Mouse (Mus musculus): ENCODE results near the gene Cyfip2. TPM values are rescaled to one million over a fixed set of nuclear protein-coding genes. Genes with fewer than 3 reads are reported as not detected.
A peak's percentile ranks its signal among the peaks of the same experiment; 100 is the strongest.

Gene Cyfip2
- polyA plus RNA-seq, 1 experiment = not detected

GRCm38 (mm10) chr11:46309808-46310555 lies 2.7 kb downstream of the Cyfip2 start:
- H3K4me1 ChIP-seq (ENCODE audit: control insufficient read depth, insufficient read depth, low read length) = peaks cover 22% of the 10 kb centered on the region

GRCm38 (mm10) chr11:46309111-46309741 lies 3.4 kb downstream of the Cyfip2 start:
- TF ChIP-seq CTCF (IDR thresholded peaks at IDR 0.05; ENCODE audit: insufficient read depth, low read depth, low read length) (no peak), POLR2A (IDR thresholded peaks at IDR 0.05; ENCODE audit: insufficient read depth, low read depth, low read length) (no peak)
- no peak overlapping the region for H3K27ac ChIP-seq (ENCODE audit: insufficient read depth, low read depth, low read length)
- peak overlapping the region; percentile 46 for H3K4me3 ChIP-seq (ENCODE audit: insufficient read depth, low read depth, low read length)
- WGBS = 15% methylated on average over 20 of the region's 20 CpGs
- H3K4me1 ChIP-seq (ENCODE audit: control insufficient read depth, insufficient read depth, low read length) = peaks cover 24% of the 10 kb centered on the region

More at GRCm38 (mm10) chr11:46309808-46310555, 2.7 kb downstream of the Cyfip2 start:
- 21% methylated on average over 10 of the region's 10 CpGs for WGBS
- TF ChIP-seq CTCF (IDR thresholded peaks at IDR 0.05; ENCODE audit: insufficient read depth, low read depth, low read length) = no peak
- no peak for TF ChIP-seq POLR2A (IDR thresholded peaks at IDR 0.05; ENCODE audit: insufficient read depth, low read depth, low read length)
- H3K27ac ChIP-seq (ENCODE audit: insufficient read depth, low read depth, low read length) = peak overlapping the region; percentile 46; the same call in 1 of the 2 replicates
- H3K4me3 ChIP-seq (ENCODE audit: insufficient read depth, low read depth, low read length) = peak overlapping the region; percentile 46

GRCm38 (mm10) chr11:46308271-46308974 lies 4.2 kb downstream of the Cyfip2 start:
- WGBS = 50% methylated on average over 11 of the region's 11 CpGs
- Histone ChIP-seq H3K4me1 (ENCODE audit: control insufficient read depth, insufficient read depth, low read length) (peaks cover 27% of the 10 kb centered on the region), H3K27ac (ENCODE audit: insufficient read depth, low read depth, low read length) (no peak overlapping the region), H3K4me3 (ENCODE audit: insufficient read depth, low read depth, low read length) (peak overlapping the region; percentile 46; the same call in 1 of the 2 replicates)
- TF ChIP-seq CTCF (IDR thresholded peaks at IDR 0.05; ENCODE audit: insufficient read depth, low read depth, low read length) = no peak
- TF ChIP-seq POLR2A (IDR thresholded peaks at IDR 0.05; ENCODE audit: insufficient read depth, low read depth, low read length) = no peak

- 92% methylated on average over 7 of the region's 7 CpGs for WGBS
- TF ChIP-seq CTCF (IDR thresholded peaks at IDR 0.05; ENCODE audit: insufficient read depth, low read depth, low read length) = no peak
- TF ChIP-seq POLR2A (IDR thresholded peaks at IDR 0.05; ENCODE audit: insufficient read depth, low read depth, low read length) = no peak
- peaks cover 27% of the 10 kb centered on the region for H3K4me1 ChIP-seq (ENCODE audit: control insufficient read depth, insufficient read depth, low read length)
Observed at GRCm38 (mm10) chr11:46307768-46308167, 4.9 kb downstream of the Cyfip2 start.

GRCm38 (mm10) chr11:46306776-46307175 lies 5.9 kb downstream of the Cyfip2 start:
- Histone ChIP-seq H3K4me3 (ENCODE audit: insufficient read depth, low read depth, low read length) (no peak overlapping the region), H3K27ac (ENCODE audit: insufficient read depth, low read depth, low read length) (no peak overlapping the region), H3K4me1 (ENCODE audit: control insufficient read depth, insufficient read depth, low read length) (peaks cover 27% of the 10 kb centered on the region)
- TF ChIP-seq CTCF (IDR thresholded peaks at IDR 0.05; ENCODE audit: insufficient read depth, low read depth, low read length) (no peak), POLR2A (IDR thresholded peaks at IDR 0.05; ENCODE audit: insufficient read depth, low read depth, low read length) (no peak)
- 62% methylated on average over 7 of the region's 7 CpGs for WGBS

More at GRCm38 (mm10) chr11:46307768-46308167, 4.9 kb downstream of the Cyfip2 start:
- Histone ChIP-seq H3K27ac (ENCODE audit: insufficient read depth, low read depth, low read length) (no peak overlapping the region), H3K4me3 (ENCODE audit: insufficient read depth, low read depth, low read length) (no peak overlapping the region)

- Histone ChIP-seq H3K4me3 (ENCODE audit: insufficient read depth, low read depth, low read length) (no peak overlapping the region), H3K27ac (ENCODE audit: insufficient read depth, low read depth, low read length) (no peak overlapping the region), H3K4me1 (ENCODE audit: control insufficient read depth, insufficient read depth, low read length) (peaks cover 32% of the 10 kb centered on the region)
- WGBS = 75% methylated on average over 9 of the region's 9 CpGs
- TF ChIP-seq POLR2A (IDR thresholded peaks at IDR 0.05; ENCODE audit: insufficient read depth, low read depth, low read length) = no peak
- TF ChIP-seq CTCF (IDR thresholded peaks at IDR 0.05; ENCODE audit: insufficient read depth, low read depth, low read length) = no peak
Observed at GRCm38 (mm10) chr11:46305881-46306520, 6.7 kb downstream of the Cyfip2 start.

GRCm38 (mm10) chr11:46304864-46305710 lies 7.6 kb downstream of the Cyfip2 start:
- no peak overlapping the region for H3K27ac ChIP-seq (ENCODE audit: insufficient read depth, low read depth, low read length)
- 77% methylated on average over 9 of the region's 9 CpGs for WGBS
- TF ChIP-seq POLR2A (IDR thresholded peaks at IDR 0.05; ENCODE audit: insufficient read depth, low read depth, low read length) (no peak), CTCF (IDR thresholded peaks at IDR 0.05; ENCODE audit: insufficient read depth, low read depth, low read length) (no peak)
- no peak overlapping the region for H3K4me3 ChIP-seq (ENCODE audit: insufficient read depth, low read depth, low read length)
- H3K4me1 ChIP-seq (ENCODE audit: control insufficient read depth, insufficient read depth, low read length) = peaks cover 33% of the 10 kb centered on the region

- WGBS = 79% methylated on average over 10 of the region's 10 CpGs
- peaks cover 29% of the 10 kb centered on the region for H3K4me1 ChIP-seq (ENCODE audit: control insufficient read depth, insufficient read depth, low read length)
- no peak for TF ChIP-seq CTCF (IDR thresholded peaks at IDR 0.05; ENCODE audit: insufficient read depth, low read depth, low read length)
- no peak for TF ChIP-seq POLR2A (IDR thresholded peaks at IDR 0.05; ENCODE audit: insufficient read depth, low read depth, low read length)
- H3K27ac ChIP-seq (ENCODE audit: insufficient read depth, low read depth, low read length) = no peak overlapping the region
- no peak overlapping the region for H3K4me3 ChIP-seq (ENCODE audit: insufficient read depth, low read depth, low read length)
Observed at GRCm38 (mm10) chr11:46304093-46304492, 8.6 kb downstream of the Cyfip2 start.

Measured in olfactory bulb, adult 2 months (tissue).